Mouse (Mus musculus) common myeloid progenitor, adult 5-6 weeks (primary cell): ENCODE measurements around the gene Itprip. TPM values are rescaled to one million over a fixed set of nuclear protein-coding genes. Genes with fewer than 3 reads are reported as not detected.
A peak's percentile ranks its signal among the peaks of the same experiment; 100 is the strongest.

Source experiments
- ATAC-seq: replicated peaks from 2 replicates; pipeline ENCODE4 v1.8.0; 2016; ENCODE audit warnings: low read depth, mild to moderate bottlenecking, moderate TSS enrichment, inconsistent platforms; ENCODE audit not compliant: poor library complexity, severe bottlenecking
- total RNA-seq: library from RNA; stranded (forward); fragments of 200-1000, 187-1606 nt; gene quantifications from 2 replicates; pipeline ENCODE4 v1.2.3, GENCODE M21; 2017

Gene Itprip
- total RNA-seq, 1 experiment from 2014 or later: 16.1 TPM

- ATAC-seq: no peak
Observed at GRCm38 (mm10) chr19:47917396-47917795, 1.7 kb downstream of the Itprip start.

GRCm38 (mm10) chr19:47915251-47915650, 3.8 kb downstream of the Itprip start:
- ATAC-seq: no peak

- no peak for ATAC-seq
Observed at GRCm38 (mm10) chr19:47914191-47914590, 4.9 kb downstream of the Itprip start.

- ATAC-seq: no peak
Observed at GRCm38 (mm10) chr19:47913344-47913743, 5.8 kb downstream of the Itprip start.

GRCm38 (mm10) chr19:47910751-47911150, 8.3 kb downstream of the Itprip start:
- no peak for ATAC-seq

- ATAC-seq: peak; percentile 71
Observed at GRCm38 (mm10) chr19:47910117-47910618, 8.9 kb downstream of the Itprip start.

- ATAC-seq: no peak
Observed at GRCm38 (mm10) chr19:47909387-47910116, 9.5 kb downstream of the Itprip start.

GRCm38 (mm10) chr19:47908961-47909371, 10.1 kb downstream of the Itprip start:
- no peak for ATAC-seq

- no peak for ATAC-seq
Observed at GRCm38 (mm10) chr19:47907596-47907995, 11.5 kb downstream of the Itprip start.

- peak; percentile 19 for ATAC-seq
Observed at GRCm38 (mm10) chr19:47905603-47906002, 13.5 kb downstream of the Itprip start.

- ATAC-seq: peak; percentile 64
Observed at GRCm38 (mm10) chr19:47905081-47905480, 14.0 kb downstream of the Itprip start.

- ATAC-seq: no peak
Observed at GRCm38 (mm10) chr19:47903679-47904078, 15.4 kb downstream of the Itprip start.

- ATAC-seq: 0 out of 2 replicates have a peak, but pooled peaks have one; percentile 12
Observed at GRCm38 (mm10) chr19:47902316-47903201, 16.5 kb downstream of the Itprip start.

GRCm38 (mm10) chr19:47900558-47900957, 18.5 kb downstream of the Itprip start:
- ATAC-seq: no peak

GRCm38 (mm10) chr19:47900012-47900411, 19.1 kb downstream of the Itprip start:
- peak; percentile 49 for ATAC-seq

- ATAC-seq: peak; percentile 77
Observed at GRCm38 (mm10) chr19:47898472-47899079, 20.5 kb downstream of the Itprip start.

- no peak for ATAC-seq
Observed at GRCm38 (mm10) chr19:47893092-47893491, 26.0 kb downstream of the Itprip start.

- no peak for ATAC-seq
Observed at GRCm38 (mm10) chr19:47891562-47892312, 27.4 kb downstream of the Itprip start.

- peak; percentile 18; the same call in 1 of the 2 replicates for ATAC-seq
Observed at GRCm38 (mm10) chr19:47890489-47891130, 28.5 kb downstream of the Itprip start.
